Mouse (Mus musculus) liver, embryonic 12.5 days (tissue): ENCODE data around the gene Iqschfp. TPM values are rescaled to one million over a fixed set of nuclear protein-coding genes. Genes with fewer than 3 reads are reported as not detected.

Experiments used
- ATAC-seq: fragments of 200-750 bp; cut with Nextera tagmentation; 2 replicates; pipeline ENCODE4 v1.8.0; 2017; ENCODE audit warnings: moderate number of reproducible peaks, mild to moderate bottlenecking, moderate library complexity
- H3K27ac ChIP-seq: fragments of 300-500 bp; sonication (generic); 2 replicates; pipeline ENCODE4 v1.5.1; 2016; ENCODE audit warnings: mild to moderate bottlenecking
- H3K27me3 ChIP-seq: fragments of 300-500 bp; sonication (generic); replicated peaks from 2 replicates; pipeline ENCODE4 v1.6.1; 2016; ENCODE audit warnings: mild to moderate bottlenecking, moderate library complexity
- H3K36me3 ChIP-seq: fragments of 300-500 bp; sonication (generic); 2 replicates; pipeline ENCODE4 v1.6.1; 2016; ENCODE audit warnings: mild to moderate bottlenecking, moderate library complexity
- H3K4me1 ChIP-seq: fragments of 300-500 bp; sonication (generic); 2 replicates; pipeline ENCODE4 v1.6.1; 2016
- H3K4me2 ChIP-seq: fragments of 300-500 bp; sonication (generic); 2 replicates; pipeline ENCODE4 v1.6.1; 2016; ENCODE audit warnings: mild to moderate bottlenecking, moderate library complexity
- H3K4me3 ChIP-seq: fragments of 300-500 bp; sonication (generic); 2 replicates; pipeline ENCODE4 v1.5.1; 2016; ENCODE audit warnings: mild to moderate bottlenecking, moderate library complexity
- H3K9ac ChIP-seq: fragments of 300-500 bp; sonication (generic); 2 replicates; pipeline ENCODE4 v1.6.1; 2016; ENCODE audit warnings: mild to moderate bottlenecking, moderate library complexity
- H3K9me3 ChIP-seq: fragments of 300-500 bp; sonication (generic); replicated peaks from 2 replicates; pipeline ENCODE4 v1.6.1; 2016; ENCODE audit warnings: mild to moderate bottlenecking, moderate library complexity
- WGBS: fragments of 180-500 bp; shearing (Covaris S2); methylation state at CpG from one replicate; pipeline ENCODE4 v1.1.7; 2016; ENCODE audit not compliant: insufficient replicate concordance; 5-methylcytosine and 5-hydroxymethylcytosine counted together
- polyA plus RNA-seq: library from polyadenylated mRNA; unstranded; fragments of >200 nt; fragmentation: Nextera tagmentation; extraction: Ambion mirVana; gene quantifications from 2 replicates; pipeline ENCODE4 v1.2.1, GENCODE M21; 2016

The Iqschfp gene
- polyA plus RNA-seq, 1 experiment from 2014 or later, result not detected

DNA sequence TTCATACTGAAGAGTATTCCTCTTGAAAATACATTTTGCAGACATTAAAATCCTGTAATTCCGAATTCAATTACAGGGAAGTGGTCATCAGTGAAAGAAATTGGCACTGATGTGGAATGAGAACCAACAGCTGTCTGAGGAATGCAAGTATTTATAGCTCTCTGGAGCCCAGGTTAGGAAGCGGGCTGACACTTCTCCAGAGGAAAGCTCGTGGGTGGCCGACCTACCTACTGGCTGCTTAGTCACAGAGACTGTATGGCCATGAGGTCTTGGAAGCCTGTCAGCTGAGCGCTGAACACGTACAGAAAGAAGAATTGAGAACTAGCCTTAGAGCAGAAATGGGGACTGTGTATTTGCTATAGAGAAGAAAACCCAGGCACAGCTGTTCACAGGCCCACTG, 718.0 kb downstream of the Iqschfp start:
- WGBS, result 67% methylated on average over 6 of the region's 6 CpGs

DNA sequence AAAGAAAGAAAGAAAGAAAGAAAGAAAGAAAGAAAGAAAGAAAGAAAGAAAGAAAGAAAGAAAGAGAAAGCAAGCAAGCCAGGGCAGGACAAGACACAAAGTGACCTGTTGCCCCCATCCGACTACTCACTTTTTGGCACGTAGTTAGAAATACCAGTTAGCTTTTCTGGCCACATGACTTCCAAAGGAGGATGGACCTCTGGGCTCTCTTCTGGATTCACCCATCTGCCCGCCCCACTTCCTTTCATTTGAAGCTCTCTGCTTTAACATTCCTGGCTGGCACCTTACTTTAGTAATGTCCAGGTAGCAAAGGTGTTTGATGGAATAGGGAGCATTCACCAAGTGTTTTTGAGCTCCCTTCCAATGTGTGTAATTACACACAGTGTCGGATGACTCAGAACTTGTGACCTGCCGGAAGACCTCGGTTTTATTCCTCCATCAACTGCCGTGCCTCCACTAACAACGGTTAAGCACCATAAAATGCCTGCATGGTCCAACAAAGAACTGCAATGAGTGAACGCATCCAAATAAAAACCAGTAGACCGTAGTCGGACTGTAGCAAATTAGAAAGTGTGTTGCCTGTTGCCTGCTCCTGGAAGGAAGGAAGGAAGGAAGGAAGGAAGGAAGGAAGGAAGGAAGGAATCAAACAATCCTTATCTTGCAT, 718.7 kb downstream of the Iqschfp start:
- H3K4me2 ChIP-seq, result no peak overlapping the region
- no peak overlapping the region for H3K4me3 ChIP-seq
- no peak overlapping the region for H3K27ac ChIP-seq
- ATAC-seq, result no peak
- H3K36me3 ChIP-seq, result no peaks in the 10 kb centered on the region
- H3K27me3 ChIP-seq, result no peaks in the 10 kb centered on the region
- H3K4me1 ChIP-seq, result peaks cover 3% of the 10 kb centered on the region; the same call in 1 of the 2 replicates
- no peaks in the 10 kb centered on the region for H3K9me3 ChIP-seq
- no peak overlapping the region for H3K9ac ChIP-seq
- 78% methylated on average over 11 of the region's 11 CpGs for WGBS

More for the DNA sequence above, 718.0 kb downstream of the Iqschfp start:
- Histone ChIP-seq H3K27ac (no peak overlapping the region), H3K9me3 (no peaks in the 10 kb centered on the region), H3K9ac (no peak overlapping the region), H3K4me1 (no peaks in the 10 kb centered on the region), H3K27me3 (no peaks in the 10 kb centered on the region), H3K4me3 (no peak overlapping the region), H3K36me3 (no peaks in the 10 kb centered on the region), H3K4me2 (no peak overlapping the region)
- ATAC-seq, result no peak

DNA sequence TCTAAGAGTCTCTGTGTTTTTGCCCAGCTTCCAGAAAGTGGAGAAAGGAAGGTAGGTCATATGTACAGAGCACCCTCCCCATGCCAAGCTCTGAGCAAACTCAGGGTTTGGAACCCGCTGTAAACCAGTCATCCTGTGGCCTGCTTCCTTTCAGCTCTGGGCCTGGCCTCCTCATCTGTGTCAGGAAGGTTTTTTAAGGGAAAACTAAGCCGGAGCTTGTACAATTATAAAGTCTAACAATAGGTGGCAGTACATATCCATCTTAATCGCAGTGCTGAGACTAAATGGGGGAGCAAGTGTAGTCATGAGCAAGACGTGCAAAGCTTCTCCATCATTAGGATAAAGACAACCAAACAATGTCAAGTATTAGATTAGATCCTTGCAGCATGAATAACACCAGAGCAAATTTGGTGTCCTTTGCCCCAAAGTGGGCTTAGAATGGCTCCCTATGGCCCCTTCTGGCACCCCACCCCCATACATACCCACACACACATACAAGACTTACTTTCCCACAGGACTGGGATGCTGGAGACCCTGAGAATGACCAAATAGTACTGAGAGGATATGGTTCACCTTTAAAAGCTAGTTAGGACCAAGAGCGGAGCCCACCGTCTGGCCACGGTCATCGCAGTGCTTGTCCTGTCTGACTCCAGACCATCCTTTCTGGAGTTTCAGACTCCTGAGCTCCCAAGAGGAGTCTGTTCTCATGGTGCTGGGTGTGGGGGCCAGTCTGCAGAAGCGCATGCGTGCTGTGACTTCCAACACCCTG, 723.2 kb downstream of the Iqschfp start:
- WGBS, result 59% methylated on average over 10 of the region's 10 CpGs

GRCm38 (mm10) chr3:68616363-68616762, 724.3 kb downstream of the Iqschfp start:
- no peak overlapping the region for H3K27ac ChIP-seq
- peaks cover 17% of the 10 kb centered on the region for H3K4me1 ChIP-seq
- no peaks in the 10 kb centered on the region for H3K27me3 ChIP-seq
- H3K4me3 ChIP-seq, result no peak overlapping the region
- H3K36me3 ChIP-seq, result no peaks in the 10 kb centered on the region
- H3K9ac ChIP-seq, result no peak overlapping the region
- no peaks in the 10 kb centered on the region for H3K9me3 ChIP-seq
- 16% methylated on average over 12 of the region's 12 CpGs for WGBS
- ATAC-seq, result peak; percentile 51; the same call in 1 of the 2 replicates
- H3K4me2 ChIP-seq, result peak overlapping the region; percentile 17; the same call in 1 of the 2 replicates

More for the DNA sequence above, 723.2 kb downstream of the Iqschfp start:
- Histone ChIP-seq H3K4me1 (peaks cover 17% of the 10 kb centered on the region), H3K4me2 (no peak overlapping the region), H3K4me3 (no peak overlapping the region), H3K9ac (no peak overlapping the region), H3K36me3 (no peaks in the 10 kb centered on the region), H3K27ac (no peak overlapping the region), H3K27me3 (no peaks in the 10 kb centered on the region), H3K9me3 (no peaks in the 10 kb centered on the region)
- 0 out of 2 replicates have a peak, but pooled peaks have one; percentile 30 for ATAC-seq

GRCm38 (mm10) chr3:68617708-68618107, 725.7 kb downstream of the Iqschfp start:
- peaks cover 17% of the 10 kb centered on the region for H3K4me1 ChIP-seq
- no peak overlapping the region for H3K4me3 ChIP-seq
- H3K27me3 ChIP-seq, result no peaks in the 10 kb centered on the region
- H3K4me2 ChIP-seq, result no peak overlapping the region
- no peaks in the 10 kb centered on the region for H3K36me3 ChIP-seq
- H3K9ac ChIP-seq, result no peak overlapping the region
- no peak for ATAC-seq
- 83% methylated on average over 10 of the region's 10 CpGs for WGBS
- H3K9me3 ChIP-seq, result no peaks in the 10 kb centered on the region
- H3K27ac ChIP-seq, result no peak overlapping the region

DNA sequence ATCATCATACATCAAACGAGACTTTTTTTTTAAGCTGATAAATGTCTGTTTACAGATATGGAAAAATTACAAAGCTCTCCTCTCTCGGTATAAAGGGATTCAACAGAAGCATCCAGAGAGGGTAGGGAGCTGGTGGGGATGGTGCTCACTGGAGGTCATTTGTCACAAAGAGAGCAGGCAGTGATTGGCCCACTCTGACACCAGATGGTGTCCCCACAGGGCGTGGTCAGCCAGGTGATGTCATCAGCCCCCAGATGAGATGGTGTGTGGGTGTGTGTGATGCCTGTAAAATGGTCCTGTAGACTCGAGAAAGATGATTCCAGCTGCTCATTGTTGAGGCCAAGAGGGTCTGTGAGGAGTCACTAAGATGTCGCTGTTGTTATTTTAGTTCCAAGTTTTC, 727.1 kb downstream of the Iqschfp start:
- Histone ChIP-seq H3K36me3 (no peaks in the 10 kb centered on the region), H3K4me2 (no peak overlapping the region), H3K27ac (no peak overlapping the region), H3K9ac (no peak overlapping the region), H3K9me3 (no peaks in the 10 kb centered on the region), H3K4me1 (peaks cover 17% of the 10 kb centered on the region), H3K27me3 (no peaks in the 10 kb centered on the region), H3K4me3 (no peak overlapping the region)
- no peak for ATAC-seq
- 60% methylated on average over 5 of the region's 5 CpGs for WGBS

GRCm38 (mm10) chr3:68621971-68622370, 729.9 kb downstream of the Iqschfp start:
- no peak overlapping the region for H3K27ac ChIP-seq
- no peak overlapping the region for H3K4me2 ChIP-seq
- WGBS, result 81% methylated on average over 3 of the region's 3 CpGs
- no peaks in the 10 kb centered on the region for H3K36me3 ChIP-seq
- no peak overlapping the region for H3K9ac ChIP-seq
- H3K4me1 ChIP-seq, result peaks cover 2% of the 10 kb centered on the region; the same call in 1 of the 2 replicates
- ATAC-seq, result no peak
- no peaks in the 10 kb centered on the region for H3K27me3 ChIP-seq
- H3K4me3 ChIP-seq, result no peak overlapping the region
- no peaks in the 10 kb centered on the region for H3K9me3 ChIP-seq

DNA sequence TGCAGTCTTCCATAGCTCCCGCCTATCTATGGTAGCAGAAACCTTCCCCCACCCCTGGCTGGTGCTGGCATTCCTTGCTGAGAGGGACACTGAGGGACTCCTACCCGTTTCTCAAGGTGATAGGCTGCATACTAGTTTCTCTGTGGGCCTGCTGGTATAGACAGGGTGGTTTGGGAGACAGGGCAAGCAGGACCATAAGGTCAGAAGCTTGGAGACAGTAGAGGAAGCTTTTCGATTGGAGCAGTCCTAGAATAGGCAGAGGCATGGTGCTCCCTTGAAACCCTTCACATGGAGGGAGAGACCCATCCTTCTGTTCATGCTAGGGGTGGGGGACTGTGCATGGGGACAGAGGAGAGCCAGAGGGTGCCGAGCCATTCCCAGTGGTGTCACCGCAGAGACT, 731.0 kb downstream of the Iqschfp start:
- Histone ChIP-seq H3K36me3 (no peaks in the 10 kb centered on the region), H3K9me3 (no peaks in the 10 kb centered on the region), H3K4me2 (no peak overlapping the region), H3K27me3 (no peaks in the 10 kb centered on the region), H3K4me1 (no peaks in the 10 kb centered on the region), H3K4me3 (no peak overlapping the region), H3K27ac (no peak overlapping the region), H3K9ac (no peak overlapping the region)
- ATAC-seq, result no peak
- WGBS, result 67% methylated on average over 5 of the region's 5 CpGs

DNA sequence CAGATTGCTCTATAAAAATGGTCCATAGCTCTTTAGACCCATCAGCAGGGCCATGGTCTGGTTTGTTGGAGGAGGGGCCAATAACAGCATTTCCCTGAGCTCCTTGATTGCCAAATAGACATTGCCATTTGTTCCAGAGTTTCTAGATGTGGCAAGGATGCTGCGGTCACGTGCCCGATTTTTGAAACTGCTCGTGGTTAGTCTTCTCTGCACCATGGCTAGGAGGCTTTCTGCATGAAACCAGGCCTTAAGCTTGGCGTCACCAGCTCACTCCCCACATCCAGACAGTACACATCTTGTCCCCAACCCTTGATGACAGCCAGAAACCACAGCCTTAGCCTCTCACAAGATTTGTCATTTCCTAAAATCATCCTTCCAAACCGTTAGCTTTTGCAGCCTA, 732.4 kb downstream of the Iqschfp start:
- Histone ChIP-seq H3K36me3 (no peaks in the 10 kb centered on the region), H3K27me3 (no peaks in the 10 kb centered on the region), H3K27ac (no peak overlapping the region), H3K4me2 (no peak overlapping the region), H3K4me3 (no peak overlapping the region), H3K9ac (no peak overlapping the region), H3K4me1 (no peaks in the 10 kb centered on the region), H3K9me3 (no peaks in the 10 kb centered on the region)
- WGBS, result 58% methylated on average over 6 of the region's 6 CpGs
- no peak for ATAC-seq

DNA sequence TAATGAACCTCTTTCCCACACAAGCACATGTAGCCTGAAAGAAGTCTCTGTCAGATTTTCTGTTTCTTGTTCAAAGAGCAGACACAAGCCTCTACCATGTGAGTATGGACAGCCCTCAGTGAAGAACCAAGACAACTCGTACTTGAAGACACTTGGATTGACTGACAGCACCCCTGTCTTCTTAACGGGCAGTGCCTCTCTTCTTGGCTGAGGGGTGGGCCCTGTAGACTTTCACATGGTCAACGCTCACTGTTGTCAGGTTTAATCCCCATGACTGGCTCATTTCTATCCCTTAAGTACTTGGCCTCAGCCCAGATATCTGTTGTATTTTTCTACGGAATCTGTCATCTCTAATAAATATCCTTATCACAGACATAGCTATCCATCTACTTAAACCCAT, 738.2 kb downstream of the Iqschfp start:
- no peaks in the 10 kb centered on the region for H3K27me3 ChIP-seq
- H3K9me3 ChIP-seq, result no peaks in the 10 kb centered on the region
- no peaks in the 10 kb centered on the region for H3K36me3 ChIP-seq
- 76% methylated on average over 4 of the region's 4 CpGs for WGBS
- no peaks in the 10 kb centered on the region for H3K4me1 ChIP-seq
- no peak overlapping the region for H3K9ac ChIP-seq
- H3K27ac ChIP-seq, result no peak overlapping the region
- H3K4me3 ChIP-seq, result no peak overlapping the region
- no peak overlapping the region for H3K4me2 ChIP-seq
- ATAC-seq, result no peak

DNA sequence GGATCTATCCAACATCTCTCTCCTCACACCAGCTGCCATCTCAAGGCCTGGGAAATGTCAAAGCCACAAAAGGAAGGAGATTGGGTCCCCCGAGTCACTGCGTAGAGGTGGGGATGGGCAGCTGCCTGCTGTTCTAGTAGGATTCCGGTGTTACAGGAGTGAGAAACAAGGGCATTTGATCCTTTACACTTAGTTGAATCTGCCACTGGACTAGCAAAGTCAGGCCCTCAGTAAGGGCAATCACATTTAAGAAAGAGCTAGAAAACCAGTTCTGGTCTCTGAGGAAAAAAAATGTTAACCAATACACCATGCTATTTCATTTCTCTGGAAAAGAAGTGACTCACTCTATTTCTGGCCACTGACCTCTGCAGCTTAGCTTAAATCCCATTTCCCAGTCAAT, 738.8 kb downstream of the Iqschfp start:
- Histone ChIP-seq H3K27me3 (no peaks in the 10 kb centered on the region), H3K4me3 (no peak overlapping the region), H3K9me3 (no peaks in the 10 kb centered on the region), H3K36me3 (no peaks in the 10 kb centered on the region), H3K9ac (no peak overlapping the region), H3K4me1 (no peaks in the 10 kb centered on the region), H3K27ac (no peak overlapping the region), H3K4me2 (no peak overlapping the region)
- WGBS, result 55% methylated on average over 3 of the region's 3 CpGs
- no peak for ATAC-seq

GRCm38 (mm10) chr3:68632714-68633113, 740.7 kb downstream of the Iqschfp start:
- WGBS, result 59% methylated on average over 3 of the region's 3 CpGs
- ATAC-seq, result no peak
- no peak overlapping the region for H3K9ac ChIP-seq
- no peak overlapping the region for H3K4me3 ChIP-seq
- no peaks in the 10 kb centered on the region for H3K9me3 ChIP-seq
- no peak overlapping the region for H3K4me2 ChIP-seq
- H3K36me3 ChIP-seq, result no peaks in the 10 kb centered on the region
- no peaks in the 10 kb centered on the region for H3K4me1 ChIP-seq
- H3K27ac ChIP-seq, result no peak overlapping the region
- H3K27me3 ChIP-seq, result no peaks in the 10 kb centered on the region
